Mouse (Mus musculus) heart, embryonic 16.5 days (tissue): ENCODE measurements around the gene B230217C12Rik. TPM values are rescaled to one million over a fixed set of nuclear protein-coding genes. Genes with fewer than 3 reads are reported as not detected.

ENCODE experiments used
- ATAC-seq: fragments of 200-750 bp; cut with Nextera tagmentation; replicated peaks from 2 replicates; pipeline ENCODE4 v1.8.0; 2017; ENCODE audit warnings: moderate number of reproducible peaks; ENCODE audit not compliant: insufficient read depth, low FRiP score; ENCODE audit errors: extremely low read depth
- H3K27ac ChIP-seq: fragments of 300-500 bp; sonication (generic); 2 replicates; pipeline ENCODE4 v1.5.1; 2014; ENCODE audit warnings: mild to moderate bottlenecking, low read length, control low read depth, moderate library complexity
- H3K27me3 ChIP-seq: fragments of 300-500 bp; sonication (generic); 2 replicates; pipeline ENCODE4 v1.6.1; 2014; ENCODE audit warnings: low read length, mixed read lengths; ENCODE audit not compliant: control insufficient read depth, insufficient read depth
- H3K36me3 ChIP-seq: fragments of 300-500 bp; sonication (generic); 2 replicates; pipeline ENCODE4 v1.6.1; 2014; ENCODE audit not compliant: control insufficient read depth, insufficient read depth
- H3K4me1 ChIP-seq: fragments of 300-500 bp; sonication (generic); 2 replicates; pipeline ENCODE4 v1.6.1; 2014; ENCODE audit warnings: low read length, mixed read lengths; ENCODE audit not compliant: control insufficient read depth, insufficient read depth
- H3K4me2 ChIP-seq: fragments of 300-500 bp; sonication (generic); 2 replicates; pipeline ENCODE4 v1.6.1; 2014; ENCODE audit warnings: low read depth, mild to moderate bottlenecking, control low read depth, low read length
- H3K4me3 ChIP-seq: fragments of 300-500 bp; sonication (generic); 2 replicates; pipeline ENCODE4 v1.5.1; 2014; ENCODE audit warnings: mild to moderate bottlenecking, control low read depth, low read length
- H3K9ac ChIP-seq: fragments of 300-500 bp; sonication (generic); 2 replicates; pipeline ENCODE4 v1.6.1; 2014; ENCODE audit warnings: low read length, control low read depth
- H3K9me3 ChIP-seq: fragments of 300-500 bp; sonication (generic); replicated peaks from 2 replicates; pipeline ENCODE4 v1.6.1; 2016; ENCODE audit warnings: low read length; ENCODE audit not compliant: control insufficient read depth
- WGBS: fragments of 180-500 bp; shearing (Covaris S2); extraction: QIAGEN DNeasy Blood & Tissue Kit; methylation state at CpG from one replicate; pipeline ENCODE4 v1.1.7; 2014; 5-methylcytosine and 5-hydroxymethylcytosine counted together
- polyA plus RNA-seq: library from polyadenylated mRNA; unstranded; fragments of >200 nt; fragmentation: Nextera tagmentation; extraction: Ambion mirVana; gene quantifications from 2 replicates; pipeline ENCODE4 v1.2.1, GENCODE M21; 2015

Gene B230217C12Rik
- polyA plus RNA-seq, 1 experiment from 2014 or later, result 3.2 TPM

GRCm38 (mm10) chr11:97807626-97808025 lies 33.0 kb upstream of the B230217C12Rik start:
- Histone ChIP-seq H3K4me2 (no peak overlapping the region; the same call in 1 of the 2 replicates), H3K9ac (no peak overlapping the region), H3K4me1 (peaks cover 87% of the 10 kb centered on the region), H3K9me3 (no peaks in the 10 kb centered on the region), H3K4me3 (no peak overlapping the region), H3K36me3 (no peaks in the 10 kb centered on the region; the same call in 1 of the 2 replicates), H3K27me3 (no peaks in the 10 kb centered on the region), H3K27ac (peak overlapping the region; percentile 65)
- no peak for ATAC-seq
- 30% methylated on average over 6 of the region's 6 CpGs for WGBS

- ATAC-seq, result no peak
- whole genome bisulfite sequencing, result 51% methylated on average over 2 of the region's 2 CpGs
Observed at GRCm38 (mm10) chr11:97808093-97808492, 32.5 kb upstream of the B230217C12Rik start.

GRCm38 (mm10) chr11:97808621-97809234 lies 31.9 kb upstream of the B230217C12Rik start:
- Histone ChIP-seq H3K9ac (peak overlapping the region; percentile 28; the same call in 1 of the 2 replicates), H3K9me3 (no peaks in the 10 kb centered on the region), H3K27me3 (no peaks in the 10 kb centered on the region), H3K4me3 (no peak overlapping the region), H3K4me1 (peaks cover 91% of the 10 kb centered on the region), H3K4me2 (0 out of 2 replicates have a peak overlapping the region, but pooled peaks have one; percentile 29), H3K27ac (peak overlapping the region; percentile 65), H3K36me3 (no peaks in the 10 kb centered on the region; the same call in 1 of the 2 replicates)
- peak; percentile 35; the same call in 1 of the 2 replicates for ATAC-seq
- WGBS, result 32% methylated on average over 5 of the region's 5 CpGs

More at GRCm38 (mm10) chr11:97808093-97808492, 32.5 kb upstream of the B230217C12Rik start:
- H3K9ac ChIP-seq, result peak overlapping the region; percentile 28
- H3K9me3 ChIP-seq, result no peaks in the 10 kb centered on the region
- no peaks in the 10 kb centered on the region; the same call in 1 of the 2 replicates for H3K36me3 ChIP-seq
- no peak overlapping the region for H3K4me3 ChIP-seq
- H3K27me3 ChIP-seq, result no peaks in the 10 kb centered on the region
- peak overlapping the region; percentile 65 for H3K27ac ChIP-seq
- peaks cover 89% of the 10 kb centered on the region for H3K4me1 ChIP-seq
- peak overlapping the region; percentile 29; the same call in 1 of the 2 replicates for H3K4me2 ChIP-seq

GRCm38 (mm10) chr11:97809235-97810121 lies 31.1 kb upstream of the B230217C12Rik start:
- Histone ChIP-seq H3K4me2 (no peak overlapping the region), H3K4me3 (no peak overlapping the region), H3K36me3 (no peaks in the 10 kb centered on the region; the same call in 1 of the 2 replicates), H3K27ac (peak overlapping the region; percentile 65), H3K27me3 (no peaks in the 10 kb centered on the region), H3K4me1 (peaks cover 83% of the 10 kb centered on the region), H3K9me3 (no peaks in the 10 kb centered on the region), H3K9ac (0 out of 2 replicates have a peak overlapping the region, but pooled peaks have one; percentile 28)
- WGBS, result 50% methylated on average over 7 of the region's 7 CpGs
- ATAC-seq, result no peak

GRCm38 (mm10) chr11:97810356-97810755 lies 30.2 kb upstream of the B230217C12Rik start:
- no peaks in the 10 kb centered on the region for H3K9me3 ChIP-seq
- no peak overlapping the region for H3K4me3 ChIP-seq
- peak overlapping the region; percentile 20; the same call in 1 of the 2 replicates for H3K27ac ChIP-seq
- H3K4me2 ChIP-seq, result no peak overlapping the region
- no peak for ATAC-seq
- no peaks in the 10 kb centered on the region for H3K27me3 ChIP-seq
- peaks cover 76% of the 10 kb centered on the region for H3K4me1 ChIP-seq
- no peak overlapping the region for H3K9ac ChIP-seq
- peaks cover 2% of the 10 kb centered on the region; the same call in 1 of the 2 replicates for H3K36me3 ChIP-seq
- 63% methylated on average over 7 of the region's 7 CpGs for WGBS

GRCm38 (mm10) chr11:97810970-97811369 lies 29.6 kb upstream of the B230217C12Rik start:
- Histone ChIP-seq H3K4me1 (peaks cover 73% of the 10 kb centered on the region), H3K4me3 (no peak overlapping the region), H3K27ac (no peak overlapping the region), H3K4me2 (no peak overlapping the region), H3K9ac (no peak overlapping the region), H3K27me3 (no peaks in the 10 kb centered on the region), H3K36me3 (peaks cover 8% of the 10 kb centered on the region; the same call in 1 of the 2 replicates), H3K9me3 (no peaks in the 10 kb centered on the region)
- WGBS, result 61% methylated on average over 3 of the region's 3 CpGs
- no peak for ATAC-seq

- H3K9ac ChIP-seq, result no peak overlapping the region
- peaks cover 72% of the 10 kb centered on the region for H3K4me1 ChIP-seq
- H3K27me3 ChIP-seq, result no peaks in the 10 kb centered on the region
- no peak overlapping the region for H3K27ac ChIP-seq
- H3K36me3 ChIP-seq, result peaks cover 8% of the 10 kb centered on the region; the same call in 1 of the 2 replicates
- H3K4me3 ChIP-seq, result no peak overlapping the region
- no peaks in the 10 kb centered on the region for H3K9me3 ChIP-seq
- ATAC-seq, result no peak
- WGBS, result 46% methylated on average over 12 of the region's 13 CpGs
- no peak overlapping the region for H3K4me2 ChIP-seq
Observed at GRCm38 (mm10) chr11:97811569-97812362, 28.8 kb upstream of the B230217C12Rik start.

GRCm38 (mm10) chr11:97812491-97812921 lies 28.1 kb upstream of the B230217C12Rik start:
- Histone ChIP-seq H3K4me1 (peaks cover 76% of the 10 kb centered on the region), H3K9me3 (no peaks in the 10 kb centered on the region), H3K27ac (no peak overlapping the region), H3K36me3 (peaks cover 8% of the 10 kb centered on the region; the same call in 1 of the 2 replicates), H3K4me3 (no peak overlapping the region), H3K9ac (0 out of 2 replicates have a peak overlapping the region, but pooled peaks have one; percentile 25), H3K4me2 (no peak overlapping the region), H3K27me3 (no peaks in the 10 kb centered on the region)
- 65% methylated on average over 3 of the region's 3 CpGs for WGBS
- ATAC-seq, result no peak
